Mouse (Mus musculus) effector memory CD4-positive, alpha-beta T cell, adult 5 months (primary cell): ENCODE measurements around the gene Plk3. TPM values are rescaled to one million over a fixed set of nuclear protein-coding genes. Genes with fewer than 3 reads are reported as not detected.

ENCODE experiments used
- polyA plus RNA-seq: library from polyadenylated mRNA; unstranded; fragments of 100-300 nt; shearing (Covaris generic); gene quantifications from one replicate; pipeline ENCODE4 v1.2.1, GENCODE M21; 2017

Gene Plk3
- polyA plus RNA-seq = 270 TPM

GRCm38 (mm10) chr4:117133817-117134600, at the start of gene Plk3:
Gene Plk3, minus strand, starts transcription at chr4:117133963.

GRCm38 (mm10) chr4:117181863-117182758, 48.3 kb upstream of the Plk3 start, which contains the start of gene Kif2c:
Gene Kif2c, minus strand, starts transcription at chr4:117182639.

GRCm38 (mm10) chr4:117155792-117156355, 22.1 kb upstream of the Plk3 start, which contains the start of gene Rps8:
Gene Rps8, minus strand, starts transcription at chr4:117156243.

DNA sequence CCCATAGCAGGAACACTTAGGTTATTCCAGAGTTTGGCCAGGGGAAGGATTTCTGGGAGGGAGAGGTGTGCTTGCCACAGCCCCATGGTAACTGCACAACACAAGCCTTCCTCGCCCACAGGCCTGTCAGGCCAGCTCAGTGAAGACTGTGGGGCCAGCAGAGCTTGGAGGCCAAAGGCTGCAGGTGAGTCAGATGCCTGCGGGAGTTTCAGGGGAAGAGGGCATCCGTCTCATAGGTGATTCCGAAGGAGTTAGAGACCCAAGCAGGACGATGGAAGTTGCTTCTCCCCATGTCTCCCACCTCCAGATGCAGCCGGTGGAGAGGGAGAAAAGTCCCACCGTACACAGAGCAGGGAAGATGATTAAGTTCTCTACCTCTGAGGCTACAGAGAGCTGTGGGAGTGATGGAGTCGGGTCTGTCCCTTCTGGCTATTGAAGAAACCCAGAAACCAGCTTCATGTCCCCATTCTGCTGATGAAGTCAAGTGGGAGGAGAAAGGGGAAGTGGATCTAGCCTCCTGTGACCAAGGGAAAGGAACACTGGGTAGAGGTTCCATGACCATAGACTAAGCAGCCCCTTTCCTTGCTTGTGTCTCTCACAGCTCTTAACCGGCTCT, 7.0 kb downstream of the Plk3 start, which contains the start of gene Tctex1d4:
Gene Tctex1d4 (plus strand): TSS at position 120 of the 616 bp plus-strand sequence.

GRCm38 (mm10) chr4:117125348-117125909, 8.3 kb downstream of the Plk3 start, which contains the start of gene Btbd19:
Gene Btbd19, minus strand, starts transcription at chr4:117125725.

DNA sequence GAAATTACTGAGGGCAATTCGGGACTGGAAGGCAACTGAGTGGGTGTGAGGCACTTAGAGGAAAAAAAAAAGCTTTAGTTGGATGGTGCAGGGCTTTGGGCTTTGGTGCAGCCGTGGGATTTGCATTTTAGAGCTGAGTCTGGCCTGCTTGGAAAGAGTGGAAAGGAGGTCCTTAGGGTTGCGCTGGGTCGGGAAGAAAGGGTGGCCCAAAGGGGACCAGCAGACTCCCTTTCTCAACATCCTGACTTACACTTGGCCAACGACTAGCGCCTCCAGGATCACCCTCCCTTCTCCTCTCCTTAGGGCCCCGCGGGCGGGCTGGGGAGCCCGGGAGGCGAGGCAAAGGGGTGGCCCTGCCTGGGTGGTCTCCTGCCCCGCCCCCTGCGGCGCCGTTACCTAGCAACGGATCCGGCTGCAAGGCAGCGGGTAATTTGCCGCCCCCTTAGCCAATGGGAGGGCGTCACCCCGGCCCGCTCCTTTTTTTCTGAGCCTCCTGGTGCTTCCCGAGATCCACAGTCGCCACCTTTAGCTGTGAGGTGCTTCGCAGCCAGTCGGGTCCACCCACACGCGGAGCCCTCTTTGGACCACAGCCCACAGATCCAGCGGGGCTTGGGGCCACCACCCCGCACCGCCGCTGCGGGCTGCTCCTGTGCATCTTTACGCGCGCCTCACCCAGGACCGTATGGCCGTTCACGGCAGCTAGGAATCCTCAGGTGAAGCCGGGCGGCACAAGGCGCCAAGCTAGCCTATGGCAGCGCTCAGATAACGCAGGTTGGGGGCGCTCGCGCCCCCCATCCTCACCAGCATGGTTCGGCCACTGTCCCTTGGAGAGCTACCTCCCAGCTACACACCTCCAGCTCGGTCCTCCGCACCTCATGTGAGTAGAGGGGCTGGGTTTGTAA, 38.0 kb downstream of the Plk3 start, which contains the start of gene Ptch2:
Gene Ptch2 (plus strand): TSS at position 525 of the 902 bp plus-strand sequence.

Other genes with a start within 250 kb of the Plk3 start
- 40.9 TPM for gene Urod, start 139.6 kb downstream of the Plk3 start, polyA plus RNA-seq
- 25.3 TPM for gene Hectd3, start 138.6 kb downstream of the Plk3 start, polyA plus RNA-seq
- gene Eif2b3, start 114.6 kb downstream of the Plk3 start, polyA plus RNA-seq = 20.9 TPM
- not detected for gene Ptch2, start 37.9 kb downstream of the Plk3 start, polyA plus RNA-seq
- gene Btbd19, start 8.2 kb downstream of the Plk3 start, polyA plus RNA-seq = 32.3 TPM
- gene Tctex1d4, start 7.2 kb downstream of the Plk3 start, polyA plus RNA-seq = 0.56 TPM
- gene Rps8, start 22.3 kb upstream of the Plk3 start, polyA plus RNA-seq = 490 TPM
- 0.32 TPM for gene Kif2c, start 48.7 kb upstream of the Plk3 start, polyA plus RNA-seq
- gene Tmem53, start 118.0 kb upstream of the Plk3 start, polyA plus RNA-seq = not detected
- not detected for gene Armh1, start 118.2 kb upstream of the Plk3 start, polyA plus RNA-seq